In genomic region chr14:32015131-32015770, GRCm38 (mm10) we compare ENCODE assay signal across 10 mouse cellular contexts. TPM values are rescaled to one million over a fixed set of nuclear protein-coding genes. Genes with fewer than 3 reads are reported as not detected.
DNase-seq lines count a peak whose midpoint lies in the region; ATAC-seq and TF ChIP-seq lines count a peak whose summit lies in the region.
"Had no signal": no experiment of that assay in that cellular context is flagged by ENCODE, and none has a peak within 500 bp of the region (broad histone marks: within the 10 kb centered on the region; RNA-seq: fewer than 3 reads in every experiment).

No protein-coding gene starts in this region.

- no peaks in the 10 kb centered on the region for H3K9me3 ChIP-seq in heart, embryonic 10.5 days
- H3K9me3 ChIP-seq in stomach, embryonic 16.5 days (replicated peaks; ENCODE audit: control insufficient read depth, low read length), result no peaks in the 10 kb centered on the region

- 91% methylated on average over 7 of the region's 7 CpGs for WGBS in heart, embryonic 10.5 days
- 59% methylated on average over 7 of the region's 7 CpGs for WGBS in lung, adult 2 months
- 77% methylated on average over 7 of the region's 7 CpGs for WGBS in stomach, embryonic 16.5 days

- H3K4me3 ChIP-seq in heart, embryonic 10.5 days, result no peak overlapping the region
- H3K4me3 ChIP-seq in lung, adult 2 months (replicated peaks; ENCODE audit: extremely low read depth, low read depth, low read length), result no peak overlapping the region
- no peak overlapping the region for H3K4me3 ChIP-seq in stomach, embryonic 16.5 days (replicated peaks; ENCODE audit: low read length)

- TF ChIP-seq CTCF in lung, adult 2 months (IDR thresholded peaks at IDR 0.05; ENCODE audit: insufficient read depth, low read length), result no peak

- TF ChIP-seq POLR2A in lung, adult 2 months (IDR thresholded peaks at IDR 0.05; ENCODE audit: borderline replicate concordance, extremely low read depth, low read depth, low read length), result no peak

- H3K4me2 ChIP-seq in stomach, embryonic 16.5 days (ENCODE audit: low read depth, low read length), result no peak overlapping the region

- H3K9ac ChIP-seq in stomach, embryonic 16.5 days (ENCODE audit: low read length), result no peak overlapping the region

- H3K4me1 ChIP-seq in heart, embryonic 10.5 days, result peaks cover 18% of the 10 kb centered on the region
- peaks cover 11% of the 10 kb centered on the region for H3K4me1 ChIP-seq in lung, adult 2 months (ENCODE audit: control insufficient read depth, insufficient read depth, low read length)
- peaks cover 14% of the 10 kb centered on the region; the same call in 1 of the 2 replicates for H3K4me1 ChIP-seq in stomach, embryonic 16.5 days (ENCODE audit: control insufficient read depth, insufficient read depth, low read length)

- DNase-seq in heart, adult 18-20 months, result peak; percentile 57 to 66
- no peak for DNase-seq in heart, embryonic 10.5 days (ENCODE audit: low spot score)
- DNase-seq in lung, adult 18-20 months, result peak; percentile 20 to 55
- DNase-seq in lung, adult 2 months, result no peak
- peak; percentile 87 for DNase-seq in fibroblast of lung, adult 2 months (ENCODE audit: low read depth)
- DNase-seq in cerebellum, postnatal 4 days (ENCODE audit: low spot score in 2 of 2), result no peak
- DNase-seq: thymus, adult 18-20 months had no signal

- no peaks in the 10 kb centered on the region for H3K36me3 ChIP-seq in heart, embryonic 10.5 days
- H3K36me3 ChIP-seq in stomach, embryonic 16.5 days (ENCODE audit: control insufficient read depth, insufficient read depth, low read length), result no peaks in the 10 kb centered on the region

- H3K27me3 ChIP-seq in heart, embryonic 10.5 days (ENCODE audit: insufficient read depth, poor library complexity, severe bottlenecking), result peaks cover 5% of the 10 kb centered on the region; the same call in 1 of the 2 replicates
- no peaks in the 10 kb centered on the region for H3K27me3 ChIP-seq in stomach, embryonic 16.5 days (ENCODE audit: control insufficient read depth, insufficient read depth, low read length)

- peak; percentile 69; the same call in 1 of the 2 replicates for ATAC-seq in stomach, embryonic 16.5 days (ENCODE audit: insufficient read depth, low FRiP score)
- ATAC-seq in frontal cortex, adult (ENCODE audit: low TSS enrichment), result no peak
- ATAC-seq: midbrain, embryonic 16.5 days had no signal

- no peak overlapping the region for H3K27ac ChIP-seq in heart, embryonic 10.5 days
- peak overlapping the region; percentile 44 for H3K27ac ChIP-seq in stomach, embryonic 16.5 days (ENCODE audit: low read length)

RNA-seq across cellular contexts. Expression of gene Galnt15, which starts 13.5 kb away (rescaled TPM):
- 10 to 100 TPM; 13.5 to 14.5 TPM for total RNA-seq in heart, adult 18-20 months (2021)
- polyA plus RNA-seq in heart, embryonic 10.5 days (2016; fragmentation: Nextera tagmentation; extraction: Ambion mirVana), result 0.18 and 0.38 TPM in 2 replicates
- 9.3 and 10.8 TPM in 2 replicates for polyA plus RNA-seq in lung, adult 2 months (2012; rRNA removed)
- polyA plus RNA-seq in stomach, embryonic 16.5 days (2015; fragmentation: Nextera tagmentation; extraction: Ambion mirVana), result 0.32 and 0.35 TPM in 2 replicates

Comparison
In these comparisons a context has a peak if more than half of its experiments do, and no peak if none do; other contexts are left out.
1. DNase-seq: peak in heart, adult 18-20 months (2 of 2), lung, adult 18-20 months (2 of 2) and fibroblast of lung, adult 2 months (single experiment); none in heart, embryonic 10.5 days (single experiment), lung, adult 2 months (single experiment) and cerebellum, postnatal 4 days (0 of 2).